Mouse (Mus musculus): ENCODE data around the gene Olfr1322. TPM values are rescaled to one million over a fixed set of nuclear protein-coding genes. Genes with fewer than 3 reads are reported as not detected.

The Olfr1322 gene
- not detected for total RNA-seq (2021)
- long read RNA-seq, experiment 1: 0 reads
- long read RNA-seq, experiment 2: 0 reads

DNA sequence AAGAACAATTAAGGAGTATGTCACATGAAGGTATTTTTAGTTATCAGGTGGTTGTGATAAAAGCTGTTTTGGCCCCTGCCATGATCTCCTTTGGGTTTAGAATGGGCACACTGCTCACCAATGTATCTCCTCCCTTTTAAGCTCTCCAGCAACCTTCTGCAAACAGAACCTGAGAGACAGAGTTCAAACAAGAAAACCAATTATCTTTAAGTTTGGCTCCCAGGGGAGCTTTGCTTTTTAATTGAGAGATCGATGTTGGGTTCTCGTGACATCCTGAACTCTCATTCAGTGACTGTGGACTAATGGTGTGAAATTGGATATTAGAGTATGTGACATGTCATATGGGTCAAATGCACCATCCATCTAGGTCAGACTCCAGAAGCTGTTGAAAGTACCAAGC lies at the start of gene Olfr1322:
Gene Olfr1322, minus strand, starts transcription at position 101 of the 400 bp plus-strand sequence.
- no peak for TF ChIP-seq CTCF (IDR thresholded peaks at IDR 0.05)
- no peak for DNase-seq (ENCODE audit: extremely low spot score in 1 of 2, low spot score in 2 of 2)
- intact Hi-C loops (cut with DNase I): no loop called here
- Histone ChIP-seq H3K4me3 (no peak within 1 kb of the TSS), H3K27ac (no peak within 1 kb of the TSS)

DNA sequence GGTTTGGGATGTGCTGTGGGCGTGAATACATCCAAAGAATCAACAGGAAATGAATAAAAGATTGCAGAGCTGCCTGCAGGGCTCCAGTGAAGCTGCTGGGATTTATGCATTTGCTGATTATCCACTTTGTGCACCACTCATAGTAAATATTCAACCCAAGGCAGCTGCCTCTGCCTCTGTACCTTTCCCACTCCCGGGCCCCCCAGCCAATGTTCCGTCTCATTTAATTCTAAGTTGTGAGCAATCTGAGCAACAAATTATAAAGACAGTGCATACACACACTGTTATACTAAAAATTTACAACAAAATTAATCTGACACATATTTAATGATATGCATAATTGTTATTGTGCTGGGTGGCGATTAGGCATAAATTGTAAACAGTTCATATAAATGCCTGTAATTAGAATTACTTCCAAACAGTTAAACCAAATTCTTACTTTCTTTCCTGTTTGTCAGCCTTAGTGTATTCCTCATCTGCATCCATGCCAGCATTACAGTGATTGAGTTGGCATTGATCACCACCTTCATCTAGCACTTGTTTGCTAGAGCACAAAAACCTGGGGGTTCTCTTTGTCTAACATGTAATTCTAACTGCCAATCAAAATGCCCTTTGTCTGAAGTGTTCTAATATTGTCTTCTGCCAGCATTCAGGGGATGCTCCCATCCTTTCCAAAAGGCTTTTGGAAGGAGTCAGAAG lies 13.5 kb downstream of the Olfr1322 start:
- no peak for TF ChIP-seq CTCF (IDR thresholded peaks at IDR 0.05)

More for the DNA sequence above, 13.5 kb downstream of the Olfr1322 start:
- no peak overlapping the region for H3K27ac ChIP-seq
- intact Hi-C loops (cut with DNase I): no loop called here
- H3K4me3 ChIP-seq: no peak overlapping the region
- DNase-seq (ENCODE audit: extremely low spot score in 1 of 2, low spot score in 2 of 2): no peak

Other genes starting within 250 kb of the Olfr1322 start
- not detected for gene Olfr1320, start 219.2 kb downstream of the Olfr1322 start, total RNA-seq (2021)
- gene Olfr1321, start 156.4 kb downstream of the Olfr1322 start, total RNA-seq (2021): not detected
- 1 to 10 TPM; 2.4 to 4.1 TPM for gene Igsf1, start 93.7 kb downstream of the Olfr1322 start, total RNA-seq (2021)
- not detected for gene Olfr1323, start 127.9 kb upstream of the Olfr1322 start, total RNA-seq (2021)

All from left cerebral cortex, adult 2 months (tissue).